Mouse (Mus musculus) heart, postnatal 0 days (tissue): ENCODE results near the gene Ube2q1.

Experiments used
- CTCF ChIP-seq: IDR thresholded peaks from 2 replicates; pipeline ENCODE4 v1.5.1; 2016; ENCODE audit warnings: antibody characterized with exemption, control low read depth, low read depth
- EP300 ChIP-seq: IDR thresholded peaks from 2 replicates; pipeline ENCODE4 v1.6.1; 2016; ENCODE audit warnings: antibody characterized with exemption, low read depth

DNA sequence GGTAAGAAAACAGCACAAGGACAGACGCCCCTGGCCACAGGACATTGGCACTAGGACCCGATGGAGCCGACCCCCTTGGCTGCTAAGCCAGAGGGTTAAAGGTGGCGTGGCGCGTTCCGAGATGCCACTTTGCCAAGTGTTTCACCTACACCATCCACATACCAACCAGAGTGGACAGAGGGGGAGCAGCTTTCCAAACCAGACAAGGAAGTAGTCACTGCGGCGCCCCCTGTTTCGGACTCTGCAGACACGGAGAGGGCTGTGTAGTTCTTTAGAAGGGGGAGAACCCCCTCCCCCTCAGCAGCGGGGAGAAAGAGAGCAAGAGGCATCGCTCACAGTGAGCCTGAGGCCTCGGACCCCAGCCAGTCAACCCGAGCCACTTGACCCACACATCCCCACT is 29.5 kb downstream of the Ube2q1 start:
- TF ChIP-seq CTCF (no peak), EP300 (no peak)
